8 mouse cellular contexts compared by ENCODE assay signal in genomic region chr5:21372493-21373179, GRCm38 (mm10). TPM values are rescaled to one million over a fixed set of nuclear protein-coding genes. Genes with fewer than 3 reads are reported as not detected.
A peak's percentile ranks its signal among the peaks of the same experiment; 100 is the strongest.
DNase-seq lines count a peak whose midpoint lies in the region; ATAC-seq and TF ChIP-seq lines count a peak whose summit lies in the region.

TSS of gene Fgl2 (plus strand) at chr5:21372642.

- H3K4me2 ChIP-seq in forebrain, embryonic 11.5 days (ENCODE audit: low read depth, low read length, severe bottlenecking), result peak within 1 kb of the TSS; percentile 85
- peak within 1 kb of the TSS; percentile 79 for H3K4me2 ChIP-seq in heart, embryonic 16.5 days (ENCODE audit: low read depth, low read length)
- peak within 1 kb of the TSS; percentile 89 for H3K4me2 ChIP-seq in neural tube, embryonic 14.5 days (ENCODE audit: low read depth, low read length)

- WGBS in forebrain, embryonic 11.5 days, result 4% methylated on average over 31 of the region's 31 CpGs
- 3% methylated on average over 31 of the region's 31 CpGs for WGBS in heart, embryonic 16.5 days
- WGBS in lung, adult 2 months, result 5% methylated on average over 31 of the region's 31 CpGs
- WGBS in neural tube, embryonic 14.5 days, result 5% methylated on average over 31 of the region's 31 CpGs

- no peaks in the 10 kb centered on the region for H3K36me3 ChIP-seq in forebrain, embryonic 11.5 days (ENCODE audit: control insufficient read depth, insufficient read depth, low read length)
- 0 out of 2 replicates have a peak, but pooled peaks cover 2% of the 10 kb centered on the region for H3K36me3 ChIP-seq in heart, embryonic 16.5 days (ENCODE audit: control insufficient read depth, insufficient read depth)
- H3K36me3 ChIP-seq in neural tube, embryonic 14.5 days (ENCODE audit: control insufficient read depth, insufficient read depth, low read length), result no peaks in the 10 kb centered on the region

- no peak for TF ChIP-seq CTCF in lung, adult 2 months (IDR thresholded peaks at IDR 0.05; ENCODE audit: insufficient read depth, low read length)

- peak; percentile 66 to 69 for DNase-seq in adrenal gland, postnatal 36 days
- peak; percentile 82 for DNase-seq in forebrain, embryonic 11.5 days (ENCODE audit: low spot score)
- DNase-seq in kidney, postnatal 14 days, result peak; percentile 56
- peak; percentile 25 for DNase-seq in lung, adult 2 months
- peak; percentile 40 for DNase-seq in testis, postnatal 14 days (ENCODE audit: low spot score)

- H3K27me3 ChIP-seq in forebrain, embryonic 11.5 days (ENCODE audit: control insufficient read depth, insufficient read depth, low read length), result no peaks in the 10 kb centered on the region
- no peaks in the 10 kb centered on the region for H3K27me3 ChIP-seq in heart, embryonic 16.5 days (ENCODE audit: control insufficient read depth, insufficient read depth, low read length)
- no peaks in the 10 kb centered on the region; the same call in 1 of the 2 replicates for H3K27me3 ChIP-seq in neural tube, embryonic 14.5 days (ENCODE audit: control insufficient read depth, insufficient read depth, low read length)

- peak within 1 kb of the TSS; percentile 69 for H3K9ac ChIP-seq in forebrain, embryonic 11.5 days (ENCODE audit: low read length)
- H3K9ac ChIP-seq in heart, embryonic 16.5 days (ENCODE audit: low read length), result peak within 1 kb of the TSS; percentile 79
- H3K9ac ChIP-seq in neural tube, embryonic 14.5 days (replicated peaks; ENCODE audit: low read depth, low read length), result peak within 1 kb of the TSS; percentile 64

- H3K4me1 ChIP-seq in forebrain, embryonic 11.5 days (replicated peaks; ENCODE audit: control insufficient read depth, insufficient read depth, low read length), result 0 out of 2 replicates have a peak, but pooled peaks cover under 1% of the 10 kb centered on the region
- H3K4me1 ChIP-seq in heart, embryonic 16.5 days (ENCODE audit: control insufficient read depth, insufficient read depth, low read length), result peaks cover 6% of the 10 kb centered on the region
- no peaks in the 10 kb centered on the region for H3K4me1 ChIP-seq in lung, adult 2 months (ENCODE audit: control insufficient read depth, insufficient read depth, low read length)
- H3K4me1 ChIP-seq in neural tube, embryonic 14.5 days (ENCODE audit: control insufficient read depth, insufficient read depth, low read length), result no peaks in the 10 kb centered on the region

- peak within 1 kb of the TSS; percentile 40 for H3K4me3 ChIP-seq in forebrain, embryonic 11.5 days (ENCODE audit: low read depth, low read length)
- H3K4me3 ChIP-seq in heart, embryonic 16.5 days (ENCODE audit: low read length), result peak within 1 kb of the TSS; percentile 64
- H3K4me3 ChIP-seq in lung, adult 2 months (replicated peaks; ENCODE audit: extremely low read depth, low read depth, low read length), result peak within 1 kb of the TSS; percentile 52
- peak within 1 kb of the TSS; percentile 41 for H3K4me3 ChIP-seq in neural tube, embryonic 14.5 days (ENCODE audit: low read depth, low read length)

- no peaks in the 10 kb centered on the region for H3K9me3 ChIP-seq in forebrain, embryonic 11.5 days (ENCODE audit: control insufficient read depth, low read length)
- H3K9me3 ChIP-seq in heart, embryonic 16.5 days (replicated peaks; ENCODE audit: control insufficient read depth, low read length), result no peaks in the 10 kb centered on the region
- H3K9me3 ChIP-seq in neural tube, embryonic 14.5 days (ENCODE audit: control insufficient read depth, low read length), result no peaks in the 10 kb centered on the region

- H3K27ac ChIP-seq in forebrain, embryonic 11.5 days (ENCODE audit: low read depth, low read length), result no peak within 1 kb of the TSS
- H3K27ac ChIP-seq in heart, embryonic 16.5 days (ENCODE audit: low read length), result peak within 1 kb of the TSS; percentile 72
- no peak within 1 kb of the TSS for H3K27ac ChIP-seq in neural tube, embryonic 14.5 days (ENCODE audit: low read depth, low read length)

- peak; percentile 54 for ATAC-seq in CD4-positive, CD25-positive, alpha-beta regulatory T cell, adult 4 months
- peak; percentile 92 for ATAC-seq in forebrain, embryonic 11.5 days (replicated peaks; ENCODE audit: low FRiP score)
- ATAC-seq in heart, embryonic 16.5 days (replicated peaks; ENCODE audit: extremely low read depth, insufficient read depth, low FRiP score), result peak; percentile 91
- peak; percentile 93 for ATAC-seq in neural tube, embryonic 14.5 days (ENCODE audit: low read depth)

- peak; percentile 60; the same call in 1 of the 2 replicates for TF ChIP-seq POLR2A in lung, adult 2 months (IDR thresholded peaks at IDR 0.05; ENCODE audit: borderline replicate concordance, extremely low read depth, low read depth, low read length)

RNA-seq across cellular contexts. Expression of gene Fgl2, which starts in this region (rescaled TPM):
- polyA plus RNA-seq in CD4-positive, CD25-positive, alpha-beta regulatory T cell, adult 4 months (2017; shearing (Covaris generic)), result 10 to 100 TPM; 20.6 to 22.3 TPM
- 10 to 100 TPM in 1 of 2 experiments, 1 to 10 TPM in 1; 5.8 to 10.1 TPM for total RNA-seq in adrenal gland, postnatal 36 days (2021)
- polyA plus RNA-seq in forebrain, embryonic 11.5 days (2014; fragmentation: Nextera tagmentation; extraction: Ambion mirVana), result 1.2 and 1.6 TPM in 2 replicates
- 32.4 and 40.2 TPM in 2 replicates for polyA plus RNA-seq in heart, embryonic 16.5 days (2015; fragmentation: Nextera tagmentation; extraction: Ambion mirVana)
- 11.8 and 12.6 TPM in 2 replicates for polyA plus RNA-seq in lung, adult 2 months (2012; rRNA removed)
- polyA plus RNA-seq in neural tube, embryonic 14.5 days (2014; fragmentation: Nextera tagmentation; extraction: Ambion mirVana), result 5.1 and 7.3 TPM in 2 replicates

Comparison
In these comparisons a context has a peak if more than half of its experiments do, and no peak if none do; other contexts are left out.
1. DNase-seq: peak in every context shown above with its lines; median percentile 82 in forebrain, embryonic 11.5 days; 68 in adrenal gland, postnatal 36 days; 56 in kidney, postnatal 14 days; 40 in testis, postnatal 14 days; 25 in lung, adult 2 months.